Mouse (Mus musculus): ENCODE results near the gene Olfr27. TPM values are rescaled to one million over a fixed set of nuclear protein-coding genes. Genes with fewer than 3 reads are reported as not detected.

Gene Olfr27
- total RNA-seq (2023), result not detected in 4 replicates

DNA sequence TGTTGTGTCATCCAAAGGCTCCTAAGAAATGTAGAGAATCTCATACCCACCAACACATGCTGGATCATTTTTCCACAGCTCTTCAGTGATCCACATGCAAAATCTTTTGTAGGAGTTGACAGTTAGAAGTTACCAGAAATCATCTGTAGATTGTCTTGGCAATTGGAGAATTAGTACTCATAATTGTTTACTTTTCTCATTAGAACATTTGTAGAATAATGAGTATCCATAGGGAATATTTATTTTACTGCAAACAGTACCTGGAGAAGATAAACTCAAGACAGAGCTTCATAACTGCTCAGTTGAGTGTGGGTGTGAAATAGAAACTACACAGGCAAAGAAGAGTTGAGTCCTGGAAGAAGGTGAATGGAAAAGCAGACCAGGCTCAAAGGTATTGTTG lies at the start of gene Olfr27:
Olfr27 (plus strand) TSS at position 301 of the 400 bp plus-strand sequence.

GRCm38 (mm10) chr9:39078787-39079186 lies 49.1 kb upstream of the Olfr27 start, which contains the start of gene Olfr938:
Gene Olfr938, minus strand, starts transcription at chr9:39078887.

DNA sequence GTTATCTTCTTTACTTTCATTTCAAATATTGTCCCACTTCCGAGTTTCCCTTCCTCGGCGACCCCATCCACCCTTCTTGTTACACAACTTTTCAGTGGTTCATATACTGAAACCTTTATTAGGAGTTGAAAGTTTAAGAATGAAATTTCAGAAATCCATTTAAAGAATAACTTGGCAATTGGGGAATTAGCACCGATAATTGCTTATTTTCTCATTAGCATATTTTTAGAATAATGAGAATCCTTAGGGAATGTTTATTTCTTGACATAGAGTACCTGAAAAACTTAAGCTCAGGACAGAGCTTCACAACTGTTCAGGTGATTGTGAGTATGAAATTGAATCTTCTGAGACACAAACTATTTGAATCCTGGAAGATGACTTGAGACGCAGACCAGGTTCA lies 38.1 kb downstream of the Olfr27 start, which contains the start of gene Olfr943:
Olfr943 (plus strand) TSS at position 301 of the 400 bp plus-strand sequence.

Other genes starting within 250 kb of the Olfr27 start
- gene Olfr930, start 198.3 kb upstream of the Olfr27 start, total RNA-seq (2023), result not detected in 4 replicates
- not detected in 4 replicates for gene Olfr933, start 155.8 kb upstream of the Olfr27 start, total RNA-seq (2023)
- not detected in 4 replicates for gene Olfr934, start 139.8 kb upstream of the Olfr27 start, total RNA-seq (2023)
- gene Olfr935, start 128.4 kb upstream of the Olfr27 start, total RNA-seq (2023), result not detected in 4 replicates
- not detected in 4 replicates for gene Olfr146, start 104.8 kb upstream of the Olfr27 start, total RNA-seq (2023)
- gene Olfr937, start 63.2 kb upstream of the Olfr27 start, total RNA-seq (2023), result not detected in 4 replicates
- not detected in 4 replicates for gene Olfr938, start 49.2 kb upstream of the Olfr27 start, total RNA-seq (2023)
- gene Olfr943, start 38.2 kb downstream of the Olfr27 start, total RNA-seq (2023), result not detected in 4 replicates
- gene Olfr944, start 73.8 kb downstream of the Olfr27 start, total RNA-seq (2023), result not detected in 4 replicates
- not detected in 4 replicates for gene Olfr1537, start 121.9 kb downstream of the Olfr27 start, total RNA-seq (2023)
- gene Olfr945, start 148.7 kb downstream of the Olfr27 start, total RNA-seq (2023), result not detected in 4 replicates
- gene Olfr948, start 197.9 kb downstream of the Olfr27 start, total RNA-seq (2023), result not detected in 4 replicates

All from B cell, adult 62 days (primary cell).